8 mouse cellular contexts compared by ENCODE assay signal in genomic region chr4:59581314-59582185, GRCm38 (mm10). TPM values are rescaled to one million over a fixed set of nuclear protein-coding genes. Genes with fewer than 3 reads are reported as not detected.
A peak's percentile ranks its signal among the peaks of the same experiment; 100 is the strongest.
DNase-seq lines count a peak whose midpoint lies in the region; ATAC-seq lines count a peak whose summit lies in the region.

Hsdl2 (plus strand) TSS chr4:59581563.

- H3K27ac ChIP-seq in heart, embryonic 14.5 days (replicated peaks in 1 of 2; ENCODE audit: control insufficient read depth in 1 of 2, insufficient read depth in 1 of 2, low read depth in 2 of 2, low read length in 2 of 2) = peak within 1 kb of the TSS; percentile 91 to 95
- peak within 1 kb of the TSS; percentile 85 for H3K27ac ChIP-seq in liver, embryonic 13.5 days
- peak within 1 kb of the TSS; percentile 85 for H3K27ac ChIP-seq in stomach, embryonic 16.5 days (ENCODE audit: low read length)

- no peaks in the 10 kb centered on the region for H3K36me3 ChIP-seq in heart, embryonic 14.5 days (ENCODE audit: control insufficient read depth, insufficient read depth, low read length)
- no peaks in the 10 kb centered on the region for H3K36me3 ChIP-seq in liver, embryonic 13.5 days
- no peaks in the 10 kb centered on the region for H3K36me3 ChIP-seq in stomach, embryonic 16.5 days (ENCODE audit: control insufficient read depth, insufficient read depth, low read length)

- H3K4me1 ChIP-seq in heart, embryonic 14.5 days (ENCODE audit: control insufficient read depth in 2 of 2, insufficient read depth in 2 of 2, low read length in 2 of 2) = peaks cover 0 to 8% of the 10 kb centered on the region in 2 experiments; a peak in 2 of 4 replicates
- peaks cover 17% of the 10 kb centered on the region for H3K4me1 ChIP-seq in liver, embryonic 13.5 days (replicated peaks)
- H3K4me1 ChIP-seq in stomach, embryonic 16.5 days (ENCODE audit: control insufficient read depth, insufficient read depth, low read length) = peaks cover 10% of the 10 kb centered on the region; the same call in 1 of the 2 replicates

- 1% methylated on average over 61 of the region's 61 CpGs for WGBS in heart, embryonic 14.5 days
- WGBS in liver, embryonic 13.5 days (ENCODE audit: insufficient replicate concordance) = under 1% methylated on average over 61 of the region's 61 CpGs
- under 1% methylated on average over 61 of the region's 61 CpGs for whole genome bisulfite sequencing in stomach, embryonic 16.5 days

- peak within 1 kb of the TSS; percentile 81 for H3K9ac ChIP-seq in heart, embryonic 14.5 days (ENCODE audit: low read length)
- peak within 1 kb of the TSS; percentile 82 for H3K9ac ChIP-seq in liver, embryonic 13.5 days
- H3K9ac ChIP-seq in stomach, embryonic 16.5 days (ENCODE audit: low read length) = peak within 1 kb of the TSS; percentile 83

- no peaks in the 10 kb centered on the region for H3K9me3 ChIP-seq in heart, embryonic 14.5 days (ENCODE audit: control insufficient read depth, low read length)
- H3K9me3 ChIP-seq in liver, embryonic 13.5 days (replicated peaks) = no peaks in the 10 kb centered on the region
- no peaks in the 10 kb centered on the region for H3K9me3 ChIP-seq in stomach, embryonic 16.5 days (replicated peaks; ENCODE audit: control insufficient read depth, low read length)

- H3K4me2 ChIP-seq in heart, embryonic 14.5 days (ENCODE audit: low read length) = peak within 1 kb of the TSS; percentile 69
- peak within 1 kb of the TSS; percentile 82 for H3K4me2 ChIP-seq in liver, embryonic 13.5 days
- peak within 1 kb of the TSS; percentile 72 for H3K4me2 ChIP-seq in stomach, embryonic 16.5 days (ENCODE audit: low read depth, low read length)

- ATAC-seq in CD4-positive, CD25-positive, alpha-beta regulatory T cell, adult 4 months = peak; percentile 90
- peak; percentile 92 for ATAC-seq in heart, embryonic 14.5 days (ENCODE audit: insufficient number of reproducible peaks, insufficient read depth, low FRiP score, low read depth)
- peak; percentile 96 for ATAC-seq in liver, embryonic 13.5 days (ENCODE audit: low read depth)
- peak; percentile 97 for ATAC-seq in stomach, embryonic 16.5 days (ENCODE audit: insufficient read depth, low FRiP score)

- H3K4me3 ChIP-seq in heart, embryonic 14.5 days (ENCODE audit: control insufficient read depth in 1 of 2, insufficient read depth in 1 of 2, low read depth in 1 of 2, low read length in 2 of 2) = peak within 1 kb of the TSS; percentile 66 to 82
- H3K4me3 ChIP-seq in liver, embryonic 13.5 days (replicated peaks) = peak within 1 kb of the TSS; percentile 71
- peak within 1 kb of the TSS; percentile 51 for H3K4me3 ChIP-seq in stomach, embryonic 16.5 days (replicated peaks; ENCODE audit: low read length)

- no peaks in the 10 kb centered on the region for H3K27me3 ChIP-seq in heart, embryonic 14.5 days (ENCODE audit: control insufficient read depth, insufficient read depth, low read length)
- no peaks in the 10 kb centered on the region for H3K27me3 ChIP-seq in liver, embryonic 13.5 days
- no peaks in the 10 kb centered on the region for H3K27me3 ChIP-seq in stomach, embryonic 16.5 days (ENCODE audit: control insufficient read depth, insufficient read depth, low read length)

- DNase-seq in c-Kit-negative CD71-positive TER-119-positive erythroid progenitor cells, embryonic 14.5 days (ENCODE audit: low read depth, low spot score) = peak; percentile 100
- peak; percentile 95 for DNase-seq in fibroblast of lung, adult 2 months (ENCODE audit: low read depth)
- DNase-seq in kidney, postnatal 14 days = peak; percentile 99
- peak; percentile 99 for DNase-seq in liver, embryonic 13.5 days
- DNase-seq in neural tube, embryonic 10.5 days (ENCODE audit: extremely low spot score, low spot score) = peak; percentile 95

RNA-seq across cellular contexts. Expression of gene Hsdl2, which starts in this region (rescaled TPM):
- 10 to 100 TPM; 35.2 to 42.3 TPM for polyA plus RNA-seq in CD4-positive, CD25-positive, alpha-beta regulatory T cell, adult 4 months (2017; shearing (Covaris generic))
- 54.0 and 57.4 TPM in 2 replicates for polyA plus RNA-seq in heart, embryonic 14.5 days (2014; fragmentation: Nextera tagmentation; extraction: Ambion mirVana)
- polyA plus RNA-seq in liver, embryonic 13.5 days (2015; fragmentation: Nextera tagmentation; extraction: Ambion mirVana) = 18.2 and 23.8 TPM in 2 replicates
- polyA plus RNA-seq in stomach, embryonic 16.5 days (2015; fragmentation: Nextera tagmentation; extraction: Ambion mirVana) = 31.8 and 33.8 TPM in 2 replicates

Comparison
In these comparisons a context has a peak if more than half of its experiments do, and no peak if none do; other contexts are left out.
1. Peak in every context shown above with its lines: DNase-seq, ATAC-seq, H3K4me3 ChIP-seq and H3K27ac ChIP-seq.